Mouse (Mus musculus) right cerebral cortex, postnatal 4 days (tissue): ENCODE measurements around the gene Crybb2.
A peak's percentile ranks its signal among the peaks of the same experiment; 100 is the strongest.

ENCODE experiments used
- DNase-seq: peaks from one replicate; pipeline ENCODE4 v3.0.0-alpha.2; 2022

Crybb2 gene

DNA sequence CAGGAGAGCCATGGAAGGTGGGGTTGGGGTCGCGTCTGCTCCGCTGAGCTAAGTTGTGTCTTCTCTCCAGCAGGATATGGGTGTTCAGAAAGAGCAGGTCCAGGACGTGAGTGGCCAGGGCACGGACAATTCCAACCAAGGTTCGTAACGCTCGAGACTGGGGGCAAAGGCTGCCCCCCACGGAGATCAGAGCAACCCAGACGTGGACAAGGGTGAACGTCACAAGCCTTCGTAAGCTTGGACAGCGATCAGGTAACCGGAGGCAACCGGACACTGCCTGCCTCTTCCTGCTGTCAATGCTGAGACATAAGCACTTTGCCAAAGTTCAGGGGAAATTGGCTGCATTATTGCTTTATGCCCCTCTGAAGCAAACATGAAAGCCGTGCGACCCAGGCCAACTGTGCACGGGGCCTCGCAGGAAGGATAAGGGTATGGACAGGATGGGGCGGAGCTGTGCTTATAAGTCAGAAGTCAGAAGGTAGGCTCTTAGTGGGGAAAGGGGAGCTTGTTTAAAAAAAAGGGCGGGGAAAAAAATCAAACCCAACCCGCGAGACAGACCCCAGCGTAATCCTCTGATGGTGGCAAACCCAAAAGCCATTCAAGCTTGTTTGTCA is 20.3 kb upstream of the Crybb2 start:
- DNase-seq: no peak

DNA sequence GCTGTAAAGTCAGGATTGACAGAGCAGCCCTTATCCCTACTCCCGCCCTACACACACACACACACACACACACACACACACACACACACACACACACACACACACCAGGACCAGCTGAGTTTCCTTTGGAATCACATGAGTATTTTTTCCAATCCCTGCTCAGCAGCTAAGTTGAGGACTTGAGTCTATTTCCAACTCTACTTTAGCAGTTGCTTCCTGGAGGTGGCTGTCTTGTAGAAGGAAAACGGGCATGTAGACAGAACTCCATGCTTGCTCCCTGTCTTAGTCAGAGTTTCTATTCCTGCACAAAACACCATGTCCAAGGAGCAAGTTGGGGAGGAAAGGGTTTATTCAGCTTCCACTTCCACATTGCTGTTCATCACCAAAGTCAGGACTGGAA is 17.5 kb upstream of the Crybb2 start:
- DNase-seq: no peak

DNA sequence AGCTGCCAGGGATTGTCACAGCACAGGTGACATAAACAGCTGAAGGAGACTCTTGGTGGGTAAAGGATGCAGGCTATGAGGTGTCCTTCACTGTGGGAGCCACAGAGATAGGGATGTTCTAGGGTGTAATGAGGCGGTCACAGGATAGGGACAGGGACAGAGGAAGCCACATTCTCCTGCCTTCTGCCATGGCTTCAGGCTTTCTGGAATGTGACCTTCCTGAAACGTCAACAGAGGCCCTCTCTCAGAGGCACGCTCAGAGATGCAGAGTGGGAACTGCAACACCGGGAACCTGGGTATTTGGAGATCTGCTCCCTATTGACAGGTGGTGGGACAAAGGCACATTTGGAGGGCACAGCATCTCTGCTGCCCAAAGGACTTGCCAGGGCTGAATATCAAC is 17.1 kb upstream of the Crybb2 start:
- DNase-seq: no peak

DNA sequence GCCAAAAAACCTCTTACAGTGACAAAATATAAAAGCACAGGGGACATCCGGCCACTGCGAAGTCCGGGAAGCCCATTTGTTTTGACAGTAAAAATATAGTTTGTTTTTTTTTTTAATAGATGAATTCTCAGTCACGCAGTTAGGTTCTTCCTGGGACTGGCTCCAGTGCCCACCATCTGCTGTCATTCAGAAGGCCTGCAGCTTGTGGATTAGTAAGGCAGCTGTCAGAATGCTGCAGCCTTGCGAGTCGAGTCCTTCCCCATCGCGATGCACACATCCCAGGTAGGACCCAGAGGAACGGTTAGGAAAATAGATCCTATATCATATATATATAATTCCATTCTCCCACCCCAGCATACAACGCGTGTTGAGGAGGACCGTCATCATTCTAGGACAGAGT is 16.5 kb upstream of the Crybb2 start:
- DNase-seq: peak; percentile 47

DNA sequence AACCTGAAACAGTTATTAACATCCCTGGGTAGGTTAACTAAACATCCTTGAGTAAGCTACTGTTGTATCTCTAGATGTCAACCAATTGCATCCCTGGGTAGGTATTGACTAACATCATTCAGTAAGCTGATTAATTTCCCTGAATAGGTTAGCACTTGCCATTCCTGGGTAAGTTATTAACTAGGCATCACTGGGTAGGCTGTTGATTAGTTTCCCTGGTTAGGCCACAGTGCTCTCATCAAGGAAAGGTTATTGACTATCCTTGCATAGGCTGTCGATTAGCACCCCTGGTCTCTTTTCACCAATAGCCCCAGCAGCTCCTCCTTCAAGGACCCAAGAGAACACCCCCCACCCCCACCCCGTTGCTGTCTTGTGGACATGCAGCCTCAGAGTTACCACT is 16.0 kb upstream of the Crybb2 start:
- DNase-seq: no peak

DNA sequence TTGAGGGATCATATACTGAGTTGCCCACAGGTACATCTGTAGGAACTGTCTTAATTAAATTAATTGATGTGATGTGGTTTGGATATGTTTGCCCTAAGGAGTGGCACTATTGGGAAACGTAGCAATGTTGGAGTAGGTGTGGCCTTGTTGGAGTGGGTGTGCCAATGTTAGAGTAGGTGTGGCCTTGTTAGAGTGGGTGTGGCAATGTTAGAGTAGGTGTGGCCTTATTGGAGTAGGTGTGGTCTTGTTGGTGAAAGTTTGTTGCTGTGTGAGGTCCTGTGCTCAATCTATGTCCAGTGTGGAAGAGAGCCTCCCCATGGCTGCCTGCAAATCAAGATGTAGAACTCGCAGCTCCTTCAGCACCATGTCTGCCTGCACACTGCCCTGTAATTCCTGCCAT is 14.4 kb upstream of the Crybb2 start:
- no peak for DNase-seq

DNA sequence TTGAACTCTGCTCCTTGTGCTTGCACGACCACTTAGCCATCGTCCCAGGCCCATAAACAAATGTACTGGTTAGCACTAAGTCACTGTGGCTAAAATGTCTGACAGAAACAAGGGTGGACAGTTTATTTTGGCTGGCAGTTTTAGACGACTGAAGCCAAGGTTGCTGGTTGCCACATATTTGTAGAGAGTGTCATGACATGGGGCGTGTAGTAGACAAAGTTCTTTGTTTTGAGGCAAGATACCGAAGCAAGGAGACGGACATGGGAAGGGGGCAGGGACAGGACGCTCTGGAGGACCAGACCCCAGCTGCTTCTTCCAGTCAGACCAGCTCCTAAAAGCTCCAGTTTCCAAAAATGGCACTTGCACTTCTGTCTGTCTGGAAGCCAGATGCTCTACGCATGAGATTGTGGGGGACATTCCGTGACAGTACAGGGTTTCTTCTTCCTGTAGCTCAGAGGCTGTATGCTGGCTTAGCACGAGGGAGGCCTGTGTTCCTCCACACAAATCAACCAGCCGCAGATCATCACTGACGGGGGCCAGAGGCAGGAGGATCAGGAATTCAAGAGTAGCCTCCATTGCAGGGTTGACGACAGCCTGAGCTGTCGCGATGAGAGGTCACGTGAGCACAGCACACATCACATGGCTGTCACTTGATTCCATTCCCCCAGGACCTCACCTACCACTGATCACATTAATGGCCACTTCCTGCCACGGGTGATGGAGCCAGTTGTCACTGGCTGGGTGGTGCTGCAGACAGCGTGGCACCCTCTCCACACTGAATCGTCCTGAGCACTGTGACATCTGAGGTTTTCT is 12.6 kb upstream of the Crybb2 start:
- no peak for DNase-seq

DNA sequence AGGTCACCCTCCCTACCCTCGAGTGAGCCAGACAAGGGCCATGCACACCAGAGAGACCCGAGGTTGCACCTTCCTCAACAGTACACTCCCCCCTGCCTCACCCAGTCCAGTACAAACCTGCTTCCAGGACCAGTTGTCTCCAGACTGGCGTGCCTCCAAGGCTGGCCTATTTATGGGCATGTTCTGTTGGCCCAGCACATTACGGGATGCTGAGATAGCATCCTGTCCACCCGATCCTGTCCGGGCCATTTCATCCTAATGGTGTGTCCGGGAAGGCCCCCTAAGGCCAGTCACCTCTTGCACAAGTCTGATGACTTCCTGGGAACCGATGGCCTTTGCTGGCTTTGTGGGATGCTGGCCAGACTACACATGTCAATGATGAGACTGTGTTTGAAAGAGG is 11.5 kb upstream of the Crybb2 start, which contains the start of gene Crybb3:
Gene Crybb3, minus strand, starts transcription at position 146 of the 400 bp plus-strand sequence.
- DNase-seq: peak; percentile 56

DNA sequence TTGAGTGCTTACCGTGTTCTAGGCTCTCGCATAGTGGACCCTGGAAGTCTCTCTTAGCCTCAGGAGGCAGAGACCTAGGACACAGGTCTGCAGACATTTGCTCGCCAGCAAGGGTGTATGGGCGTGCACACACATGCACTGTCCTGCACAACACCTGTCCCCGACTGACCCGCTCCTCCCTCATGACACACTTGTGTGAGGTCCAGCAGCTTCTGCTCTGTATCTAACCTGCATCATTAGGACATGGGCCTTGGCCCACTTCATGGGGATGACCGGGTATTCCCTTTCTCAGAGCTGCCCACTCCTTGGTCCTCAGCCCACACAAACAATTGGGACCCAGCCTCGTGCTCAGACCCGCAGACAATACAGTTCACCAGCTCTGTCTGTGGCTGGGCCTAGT is 11.1 kb upstream of the Crybb2 start:
- DNase-seq: no peak

DNA sequence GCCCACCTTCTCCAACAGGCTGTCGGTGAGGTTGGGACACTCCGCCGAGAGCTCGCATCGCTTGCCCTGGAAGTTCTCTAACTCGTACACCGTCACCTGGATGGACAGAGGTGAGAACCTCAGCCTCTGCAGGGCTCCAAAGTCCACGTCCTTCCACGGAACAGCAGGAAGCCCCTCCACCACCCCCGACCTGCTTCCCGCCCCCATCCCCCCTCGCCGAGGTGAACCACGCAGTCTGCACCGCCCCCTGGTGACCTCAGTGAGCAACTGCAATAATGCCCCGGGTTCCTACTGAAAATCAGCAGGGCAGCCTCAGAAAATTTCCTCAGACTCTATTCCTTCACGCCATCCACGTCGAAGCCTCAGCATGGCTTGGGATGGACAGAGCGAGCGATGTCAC is 9.9 kb upstream of the Crybb2 start:
- DNase-seq: peak; percentile 81

DNA sequence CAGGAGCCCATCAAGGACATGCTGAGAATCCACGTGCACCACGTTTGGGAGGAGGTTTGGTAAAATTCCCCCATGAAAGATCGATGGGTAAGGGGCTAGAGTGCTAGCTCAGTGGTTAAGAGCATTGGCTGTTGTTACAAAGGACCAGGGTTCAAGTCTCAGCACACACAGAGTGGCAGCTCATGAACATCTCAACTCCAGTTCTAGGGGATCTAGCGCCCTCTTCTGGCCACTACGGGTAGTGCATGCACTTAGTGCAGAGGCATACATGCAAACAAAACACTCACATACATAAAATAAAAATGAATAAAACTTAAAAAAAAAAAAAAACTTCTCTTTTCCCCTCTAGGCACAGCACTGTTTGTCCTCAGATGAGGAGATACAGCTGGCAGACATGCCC is 8.8 kb upstream of the Crybb2 start:
- no peak for DNase-seq

DNA sequence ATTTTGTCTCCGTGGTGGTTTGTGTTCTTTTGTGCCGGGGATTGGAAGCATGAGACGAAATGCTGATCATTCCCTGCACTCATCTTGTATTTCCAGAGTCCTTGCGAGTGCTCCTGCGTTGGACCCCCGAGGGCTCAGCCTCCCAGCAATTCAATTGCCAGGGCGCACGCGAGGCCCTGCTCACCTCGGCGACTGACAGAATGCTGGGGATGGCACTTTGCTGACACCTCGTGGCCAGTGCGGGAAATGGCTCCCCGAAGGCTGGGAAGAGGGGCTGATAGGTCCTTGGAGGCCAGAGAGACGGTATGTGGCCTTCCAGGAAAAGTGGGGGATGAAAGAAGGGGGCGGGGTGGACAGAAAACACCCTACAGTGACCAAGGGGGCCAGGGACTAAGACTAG is 15.6 kb downstream of the Crybb2 start:
- peak; percentile 88 for DNase-seq

DNA sequence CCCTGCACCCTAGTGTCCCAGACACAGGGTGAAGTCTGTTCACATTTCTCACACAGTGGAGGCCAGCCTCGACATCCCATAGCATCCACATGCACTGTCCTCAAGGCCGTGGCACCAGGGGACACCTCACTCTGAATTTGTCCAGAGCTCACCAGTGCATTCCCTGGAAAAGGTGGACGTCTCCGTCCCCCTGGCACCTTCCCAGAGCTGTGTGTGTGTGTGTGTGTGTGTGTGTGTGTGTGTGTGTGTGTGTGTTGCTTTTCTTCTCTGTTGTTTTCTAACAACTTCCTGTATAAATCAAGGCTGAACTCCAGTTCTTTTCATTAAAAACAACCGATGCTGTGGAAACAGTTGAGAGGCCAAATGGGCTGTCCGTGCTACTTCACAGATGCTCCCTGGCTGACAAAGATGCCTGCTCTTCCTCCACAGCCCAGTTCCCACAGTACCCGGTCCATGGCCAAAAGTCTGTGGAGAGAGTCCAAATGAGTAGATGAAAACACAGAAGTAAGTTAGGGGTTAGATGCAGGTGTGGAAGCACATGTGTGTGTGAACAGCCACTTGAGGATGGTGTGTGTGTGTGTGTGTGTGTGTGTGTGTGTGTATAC is 19.2 kb downstream of the Crybb2 start:
- DNase-seq: no peak

DNA sequence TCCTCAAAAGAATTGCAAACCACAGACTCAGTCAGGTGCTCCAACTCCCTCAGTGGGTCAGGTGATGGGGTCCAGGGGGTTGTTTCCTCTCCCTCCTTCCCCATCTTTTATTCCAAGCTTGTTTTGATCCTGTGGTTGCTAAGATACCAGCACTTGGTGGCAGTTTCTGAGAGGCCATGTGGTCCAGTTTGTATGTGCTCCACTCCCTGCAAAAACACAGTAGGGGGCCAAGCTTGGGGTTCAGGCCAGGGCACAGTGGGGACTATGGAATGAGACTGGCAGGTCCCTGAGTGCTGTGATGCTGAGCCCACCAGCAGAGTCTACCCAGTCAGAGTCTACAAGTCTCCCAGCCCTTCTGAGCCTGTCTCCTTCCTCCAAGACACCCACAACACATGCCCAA is 20.0 kb downstream of the Crybb2 start:
- no peak for DNase-seq

DNA sequence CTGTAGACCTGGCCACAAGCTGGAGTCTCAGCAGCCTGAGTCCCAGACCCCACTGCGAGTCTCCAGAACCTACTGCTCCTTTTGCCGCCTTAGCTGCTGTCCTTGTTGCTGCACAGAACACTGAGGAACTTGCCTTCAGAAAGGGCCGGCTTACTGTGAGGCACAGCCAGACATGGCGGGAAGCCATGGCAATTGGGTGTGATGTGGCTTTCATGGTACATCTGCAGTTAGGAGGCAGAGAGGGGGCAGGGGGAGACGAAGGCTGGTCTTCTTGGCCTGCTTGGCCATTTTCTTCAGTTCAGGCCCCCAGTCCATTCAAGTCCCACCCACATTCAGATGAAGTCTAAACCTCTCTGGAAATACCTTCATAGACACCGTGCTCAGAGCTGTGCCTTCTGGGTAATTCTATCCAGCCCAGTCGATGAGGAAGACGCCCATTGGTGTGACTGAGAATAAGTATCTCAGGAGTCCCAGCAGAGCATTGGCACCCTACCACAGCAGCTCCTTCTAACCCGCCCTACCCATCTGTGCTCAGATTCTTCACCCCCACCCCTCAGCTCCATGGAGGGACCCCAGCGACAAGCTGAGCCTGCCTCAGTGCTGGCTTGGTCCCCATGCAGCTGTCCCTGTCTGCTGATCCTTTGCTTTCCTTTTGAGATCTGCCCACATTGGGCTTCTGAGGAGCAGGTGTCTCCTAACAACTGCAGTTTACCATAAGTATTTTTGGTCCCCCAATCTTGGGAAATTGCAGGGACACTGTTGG is 24.2 kb downstream of the Crybb2 start:
- DNase-seq: peak; percentile 30

DNA sequence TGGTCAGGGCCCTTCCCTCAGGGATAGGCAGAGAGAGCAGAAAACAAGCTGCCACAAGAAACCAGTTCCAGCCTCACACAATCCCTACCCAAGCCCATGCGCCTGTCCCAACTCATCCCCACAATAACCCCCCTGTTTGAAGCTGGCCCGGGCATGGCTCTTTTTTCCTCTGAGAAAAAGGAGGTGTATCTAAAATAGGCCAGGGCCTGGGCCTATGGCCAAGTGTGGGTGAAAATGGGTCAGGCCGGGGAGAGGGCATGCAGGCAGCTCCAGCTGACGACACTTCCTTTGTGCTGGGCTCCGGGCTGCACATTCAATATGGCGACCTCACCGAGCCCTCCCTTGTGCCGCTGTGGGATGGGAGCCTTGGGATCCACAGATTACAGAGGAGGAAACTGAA is 26.4 kb downstream of the Crybb2 start:
- peak; percentile 58 for DNase-seq

DNA sequence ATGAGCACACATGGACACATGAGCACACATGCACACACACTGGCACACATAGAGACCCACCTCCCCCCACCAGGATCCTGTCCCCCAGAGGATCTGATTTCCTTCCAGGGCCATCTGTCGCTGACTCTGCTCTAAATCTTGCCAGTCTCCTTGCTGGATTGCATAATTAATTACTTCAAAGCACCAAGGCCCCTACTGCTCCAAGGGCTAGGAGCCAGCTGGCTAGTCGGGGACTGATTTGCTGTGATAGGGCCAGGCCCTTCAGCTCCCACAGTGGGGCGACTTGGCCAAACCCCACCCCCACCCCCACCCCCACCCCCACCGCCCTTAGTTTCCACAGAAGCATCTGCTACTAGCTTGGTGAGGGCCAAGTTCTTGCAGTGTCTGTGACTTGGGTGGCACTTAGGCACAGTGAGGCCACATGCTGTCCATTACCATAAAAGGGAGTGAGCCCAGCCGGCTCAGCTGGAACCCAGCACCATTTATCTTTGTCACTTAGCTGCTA is 28.3 kb downstream of the Crybb2 start:
- DNase-seq: peak; percentile 67

DNA sequence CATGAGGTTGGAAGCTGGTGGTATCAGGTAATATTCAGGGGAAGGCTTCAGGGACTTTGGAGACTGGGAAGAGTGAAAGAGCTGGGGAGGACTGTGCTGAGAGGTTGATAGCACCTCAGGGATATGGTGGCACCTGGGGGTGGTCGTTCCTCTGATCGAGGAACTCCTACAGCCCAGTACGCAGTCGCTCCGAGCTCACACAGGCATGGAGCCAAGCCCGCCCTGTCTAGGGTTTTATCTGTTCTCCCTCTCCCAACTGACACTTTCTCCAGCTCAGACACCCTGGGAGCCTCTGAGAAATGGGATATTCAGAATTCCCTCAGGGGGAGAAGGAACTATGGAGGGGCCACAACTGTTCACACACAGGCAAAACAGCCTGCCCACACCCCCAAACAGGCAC is 29.1 kb downstream of the Crybb2 start:
- DNase-seq: peak; percentile 56

DNA sequence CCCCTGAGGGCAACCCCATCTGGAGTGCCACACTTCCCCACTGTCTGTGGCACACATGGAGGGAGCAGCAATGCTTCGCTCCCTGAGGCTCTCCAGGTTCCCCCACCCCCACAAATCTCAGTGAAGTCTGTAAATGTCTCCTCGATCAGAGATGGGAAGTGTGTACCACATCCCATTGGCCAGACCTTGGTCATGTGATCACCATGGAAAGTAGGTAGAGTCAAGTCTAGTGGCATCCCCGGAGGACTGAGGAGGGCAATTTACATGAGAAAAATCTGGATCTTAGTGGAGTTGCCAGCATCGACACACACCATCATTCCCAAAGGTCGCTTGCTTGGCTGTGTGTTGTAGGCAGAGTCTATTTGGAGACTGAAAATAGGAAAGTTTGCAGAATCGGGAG is 31.3 kb downstream of the Crybb2 start:
- DNase-seq: no peak

DNA sequence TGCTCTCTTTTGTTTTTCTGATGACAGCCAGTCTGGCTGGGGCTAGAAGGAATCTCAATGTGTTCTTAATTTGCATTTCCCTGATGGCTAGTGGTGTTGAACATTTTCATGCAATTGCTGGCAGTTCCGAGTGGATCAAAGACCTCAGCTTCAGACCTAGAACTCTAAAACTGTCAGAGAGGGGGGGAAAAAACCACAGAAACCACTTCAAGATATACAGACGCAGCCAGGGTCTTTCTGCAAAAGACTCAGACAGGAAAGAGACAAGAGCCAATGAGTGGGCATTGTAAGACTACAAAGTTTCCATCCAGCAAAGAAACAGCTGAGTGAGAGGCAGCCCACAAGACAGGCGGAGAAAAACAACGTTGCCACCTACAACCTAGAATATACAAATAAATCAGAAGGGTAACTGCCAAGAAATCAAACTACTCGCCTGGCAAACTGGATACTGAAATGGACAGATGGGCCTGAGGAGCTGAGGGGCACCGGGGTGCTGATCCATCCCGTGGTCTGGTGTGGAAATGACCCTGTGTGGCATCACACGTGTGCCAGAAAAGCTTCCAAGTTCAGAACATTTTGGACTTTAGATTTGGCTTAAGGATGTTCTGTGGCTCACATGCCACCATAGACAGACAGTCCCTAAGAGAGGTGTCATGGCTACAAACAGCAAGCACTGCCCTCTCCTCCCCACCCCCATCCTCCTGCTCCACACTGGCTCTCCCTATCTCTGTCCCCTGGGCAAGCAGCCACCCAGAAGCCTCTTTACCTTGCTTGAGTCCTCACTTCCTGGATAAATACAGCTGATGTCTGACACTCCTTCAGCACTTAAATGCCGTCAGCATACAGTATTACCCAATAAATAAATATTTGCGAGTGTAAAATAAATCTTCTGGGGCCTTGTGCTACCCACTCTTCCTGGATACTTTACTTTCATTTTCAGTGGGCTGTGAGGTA is 34.5 kb downstream of the Crybb2 start:
- DNase-seq: no peak

DNA sequence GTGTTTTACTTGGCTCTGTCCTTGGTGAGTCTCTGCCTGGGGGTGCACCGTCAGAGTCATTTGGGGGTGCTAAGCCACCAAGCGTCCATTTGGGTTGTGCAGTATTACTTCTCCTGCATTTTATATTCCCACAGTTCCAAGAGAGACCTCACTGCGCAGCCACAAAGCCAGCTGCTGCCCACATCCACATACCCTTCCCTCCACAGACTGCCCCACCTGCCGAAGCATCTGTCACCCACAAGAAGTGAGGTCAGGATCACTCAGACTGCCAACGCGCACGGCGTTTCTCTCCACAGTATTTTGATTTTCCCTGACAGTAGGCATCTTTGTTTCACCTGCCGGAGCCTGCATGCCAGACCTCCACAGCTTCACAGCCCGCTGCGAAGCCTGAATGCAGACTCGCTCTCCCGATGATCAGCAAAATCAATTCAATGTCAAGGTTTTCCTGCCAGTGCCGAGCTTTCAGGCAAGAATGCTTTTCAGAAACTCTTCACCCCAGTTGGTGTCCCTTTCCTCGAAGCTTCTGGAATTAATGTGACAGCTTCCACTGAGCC is 38.6 kb downstream of the Crybb2 start:
- DNase-seq: no peak

DNA sequence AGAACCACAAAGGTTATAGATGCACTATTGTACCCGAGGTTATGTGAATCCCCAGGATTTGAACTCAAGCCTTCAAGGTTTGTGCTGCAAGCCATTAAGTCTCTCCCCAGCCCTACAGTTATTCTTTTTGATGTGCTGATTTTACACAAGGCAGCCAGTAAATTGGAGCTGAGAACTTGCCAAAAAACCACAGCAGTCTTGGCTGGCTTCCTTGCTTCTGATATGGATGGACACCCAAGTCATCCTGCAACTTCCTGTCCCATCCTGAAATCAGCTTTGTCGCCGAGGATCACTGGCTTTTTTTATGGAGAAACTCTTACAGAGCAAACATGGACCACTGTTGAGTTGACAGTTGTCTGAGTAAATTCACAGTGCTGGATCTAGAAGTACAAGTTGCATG is 39.8 kb downstream of the Crybb2 start:
- no peak for DNase-seq
